Mouse (Mus musculus) lung, postnatal 0 days (tissue): ENCODE data around the gene Fam229a. TPM values are rescaled to one million over a fixed set of nuclear protein-coding genes. Genes with fewer than 3 reads are reported as not detected.

Experiments used
- ATAC-seq: fragments of 200-750 bp; cut with Nextera tagmentation; 2 replicates; pipeline ENCODE4 v1.8.0; 2017; ENCODE audit warnings: moderate library complexity
- DNase-seq: peaks from one replicate; pipeline ENCODE4 v3.0.0-alpha.2; 2016; ENCODE audit warnings: low spot score
- H3K27ac ChIP-seq: fragments of 300-500 bp; sonication (generic); 2 replicates; pipeline ENCODE4 v1.5.1; 2014; ENCODE audit warnings: antibody characterized with exemption, mild to moderate bottlenecking, low read length, mixed read lengths
- H3K27me3 ChIP-seq: fragments of 300-500 bp; sonication (generic); replicated peaks from 2 replicates; pipeline ENCODE4 v1.6.1; 2014; ENCODE audit warnings: low read length, mixed read lengths; ENCODE audit not compliant: insufficient read depth
- H3K36me3 ChIP-seq: fragments of 300-500 bp; sonication (generic); 2 replicates; pipeline ENCODE4 v1.6.1; 2014; ENCODE audit warnings: low read length, mixed read lengths; ENCODE audit not compliant: insufficient read depth
- H3K4me1 ChIP-seq: fragments of 300-500 bp; sonication (generic); 2 replicates; pipeline ENCODE4 v1.6.1; 2014; ENCODE audit warnings: antibody characterized with exemption, low read depth, low read length, mixed read lengths; ENCODE audit not compliant: insufficient read depth
- H3K4me2 ChIP-seq: fragments of 300-500 bp; sonication (generic); replicated peaks from 2 replicates; pipeline ENCODE4 v1.6.1; 2014; ENCODE audit warnings: low read depth, mild to moderate bottlenecking, low read length, moderate library complexity, mixed read lengths
- H3K4me3 ChIP-seq: fragments of 300-500 bp; sonication (generic); 2 replicates; pipeline ENCODE4 v1.5.1; 2014; ENCODE audit warnings: low read depth, low read length
- H3K9ac ChIP-seq: fragments of 300-500 bp; sonication (generic); replicated peaks from 2 replicates; pipeline ENCODE4 v1.6.1; 2014; ENCODE audit warnings: low read depth, mild to moderate bottlenecking
- H3K9me3 ChIP-seq: fragments of 300-500 bp; sonication (generic); 2 replicates; pipeline ENCODE4 v1.6.1; 2016; ENCODE audit warnings: low read length, mixed read lengths
- CTCF ChIP-seq: IDR thresholded peaks from 2 replicates; pipeline ENCODE4 v1.5.1; 2016; ENCODE audit warnings: antibody characterized with exemption, mild to moderate bottlenecking
- EP300 ChIP-seq: IDR thresholded peaks from 2 replicates; pipeline ENCODE4 v1.6.1; 2016; ENCODE audit warnings: antibody characterized with exemption, mild to moderate bottlenecking, control low read depth
- WGBS: fragments of 180-500 bp; shearing (Covaris S2); extraction: QIAGEN DNeasy Blood & Tissue Kit; methylation state at CpG from one replicate; pipeline ENCODE4 v1.1.7; 2014; 5-methylcytosine and 5-hydroxymethylcytosine counted together
- polyA plus RNA-seq: library from polyadenylated mRNA; unstranded; fragments of >200 nt; fragmentation: Nextera tagmentation; extraction: Ambion mirVana; gene quantifications from 2 replicates; pipeline ENCODE4 v1.2.1, GENCODE M21; 2015

Fam229a gene
- polyA plus RNA-seq, 1 experiment from 2014 or later, result 2.5 TPM

DNA sequence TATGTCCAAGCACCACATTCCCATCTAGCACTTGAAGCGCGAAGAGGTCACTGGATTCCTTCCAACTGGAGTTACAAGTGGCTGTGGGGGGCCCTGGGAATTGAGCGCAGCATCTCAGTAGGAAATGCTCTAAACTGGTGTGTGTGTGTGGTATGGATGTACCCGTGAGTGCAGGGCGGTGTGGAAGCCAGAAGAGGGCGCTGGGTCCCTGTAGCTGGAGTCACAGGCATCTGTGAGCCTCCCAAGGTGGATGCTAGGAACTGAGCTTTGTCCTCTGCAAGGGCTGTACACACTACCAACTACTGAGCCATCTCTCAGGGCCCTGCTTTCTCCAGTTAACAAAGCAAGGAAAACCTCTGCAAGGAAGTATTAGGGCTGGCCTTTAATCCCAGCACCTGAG lies 49.0 kb downstream of the Fam229a start:
- Histone ChIP-seq H3K4me2 (no peak overlapping the region), H3K9me3 (no peaks in the 10 kb centered on the region), H3K27ac (no peak overlapping the region), H3K4me1 (no peaks in the 10 kb centered on the region), H3K27me3 (no peaks in the 10 kb centered on the region), H3K36me3 (no peaks in the 10 kb centered on the region), H3K4me3 (no peak overlapping the region), H3K9ac (no peak overlapping the region)
- TF ChIP-seq CTCF (peak; percentile 69), EP300 (no peak)
- DNase-seq (peak; percentile 27), ATAC-seq (no peak)
- 68% methylated on average over 6 of the region's 6 CpGs for WGBS

Other genes starting within 250 kb of the Fam229a start
- gene C77080, start 229.8 kb upstream of the Fam229a start, polyA plus RNA-seq, result 6.7 and 7.9 TPM in 2 replicates
- 0.80 and 0.98 TPM in 2 replicates for gene Sync, start 203.6 kb upstream of the Fam229a start, polyA plus RNA-seq
- 159 and 182 TPM in 2 replicates for gene Rbbp4, start 155.8 kb upstream of the Fam229a start, polyA plus RNA-seq
- 32.3 and 36.5 TPM in 2 replicates for gene Zbtb8os, start 155.5 kb upstream of the Fam229a start, polyA plus RNA-seq
- 15.6 and 16.9 TPM in 2 replicates for gene Zbtb8a, start 113.1 kb upstream of the Fam229a start, polyA plus RNA-seq
- gene Zbtb8b, start 50.3 kb upstream of the Fam229a start, polyA plus RNA-seq, result 1.8 and 2.8 TPM in 2 replicates
- gene Bsdc1, start 29.6 kb upstream of the Fam229a start, polyA plus RNA-seq, result 29.0 TPM in 2 replicates
- 0.11 and 0.12 TPM in 2 replicates for gene Tssk3, start 168 bp upstream of the Fam229a start, polyA plus RNA-seq
- 175 and 224 TPM in 2 replicates for gene Marcksl1, start 22.4 kb downstream of the Fam229a start, polyA plus RNA-seq
- gene Hdac1, start 51.5 kb downstream of the Fam229a start, polyA plus RNA-seq, result 101 and 110 TPM in 2 replicates
- gene Lck, start 82.5 kb downstream of the Fam229a start, polyA plus RNA-seq, result 2.5 TPM in 2 replicates
- gene Fam167b, start 87.4 kb downstream of the Fam229a start, polyA plus RNA-seq, result 3.2 and 4.5 TPM in 2 replicates
- 140 and 161 TPM in 2 replicates for gene Eif3i, start 109.5 kb downstream of the Fam229a start, polyA plus RNA-seq
- gene Tmem234, start 109.5 kb downstream of the Fam229a start, polyA plus RNA-seq, result 186 and 192 TPM in 2 replicates
- 16.1 and 20.1 TPM in 2 replicates for gene Dcdc2b, start 123.1 kb downstream of the Fam229a start, polyA plus RNA-seq
- 26.6 and 27.8 TPM in 2 replicates for gene Iqcc, start 127.9 kb downstream of the Fam229a start, polyA plus RNA-seq
- gene Ccdc28b, start 132.8 kb downstream of the Fam229a start, polyA plus RNA-seq, result 76.3 and 82.4 TPM in 2 replicates
- 37.6 and 38.9 TPM in 2 replicates for gene Txlna, start 149.9 kb downstream of the Fam229a start, polyA plus RNA-seq
- 5.9 and 6.6 TPM in 2 replicates for gene Kpna6, start 181.6 kb downstream of the Fam229a start, polyA plus RNA-seq
- gene Tmem39b, start 205.6 kb downstream of the Fam229a start, polyA plus RNA-seq, result 5.3 and 5.5 TPM in 2 replicates